Mouse (Mus musculus): ENCODE data around the gene Fam83f. TPM values are rescaled to one million over a fixed set of nuclear protein-coding genes. Genes with fewer than 3 reads are reported as not detected.

Gene Fam83f
- polyA plus RNA-seq, 1 experiment from 2014 or later, result 1.8 TPM

DNA sequence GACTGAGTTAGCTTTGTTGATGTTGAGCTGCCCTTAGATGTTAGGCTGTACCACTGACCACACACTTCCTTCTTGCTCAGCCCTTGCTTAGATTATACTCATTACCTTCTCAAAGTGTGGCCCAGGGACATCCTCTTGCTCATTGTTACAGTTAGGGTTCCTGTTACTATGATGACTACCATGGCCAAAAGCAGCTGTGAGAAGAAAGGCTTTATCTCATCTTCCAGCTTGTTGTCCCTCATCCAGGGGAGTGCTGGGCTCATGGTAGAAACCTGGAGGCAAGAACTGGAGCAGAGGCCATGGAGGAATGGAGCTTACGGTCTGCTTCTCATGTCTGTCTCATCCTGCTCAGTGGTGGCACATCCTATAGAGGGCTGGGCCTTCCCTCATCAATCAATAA, 68.3 kb downstream of the Fam83f start:
- Histone ChIP-seq H3K27me3 (ENCODE audit: insufficient read depth, low read length) (no peaks in the 10 kb centered on the region), H3K4me2 (ENCODE audit: low read depth, low read length) (no peak overlapping the region), H3K9me3 (ENCODE audit: low read length) (no peaks in the 10 kb centered on the region), H3K9ac (replicated peaks) (no peak overlapping the region), H3K4me1 (ENCODE audit: insufficient read depth) (peaks cover 43% of the 10 kb centered on the region), H3K4me3 (ENCODE audit: low read depth, low read length) (no peak overlapping the region), H3K27ac (ENCODE audit: low read depth) (peak overlapping the region; percentile 30; the same call in 1 of the 2 replicates), H3K36me3 (replicated peaks; ENCODE audit: insufficient read depth, low read length) (no peaks in the 10 kb centered on the region)
- ATAC-seq, result peak; percentile 28; the same call in 1 of the 2 replicates
- 81% methylated on average over 1 of the region's 1 CpGs for WGBS (ENCODE audit: insufficient replicate concordance)
- DNase-seq, result no peak
- TF ChIP-seq EP300 (IDR thresholded peaks at IDR 0.05; ENCODE audit: low read depth) (no peak), CTCF (IDR thresholded peaks at IDR 0.05; ENCODE audit: low read depth) (no peak)

DNA sequence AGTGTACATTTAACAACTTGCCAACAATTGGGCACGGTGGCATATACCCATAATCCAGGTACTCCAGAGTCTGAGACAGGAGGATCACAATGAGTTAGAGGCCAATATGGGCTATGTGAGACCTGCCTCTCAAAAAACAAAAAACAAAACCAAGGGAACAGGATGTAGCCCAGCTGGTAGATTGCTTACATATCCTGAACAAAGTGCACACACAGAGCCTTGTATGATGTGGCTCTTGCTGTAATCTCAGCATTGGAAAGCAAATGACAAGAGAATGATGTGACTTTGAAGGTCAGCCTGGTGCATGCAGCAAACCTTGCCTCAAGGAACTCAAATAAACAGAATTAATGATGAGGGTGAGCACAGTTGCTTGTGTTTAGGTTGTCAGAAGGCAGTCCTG, 70.2 kb downstream of the Fam83f start:
- WGBS (ENCODE audit: insufficient replicate concordance), result 73% methylated on average over 1 of the region's 1 CpGs
- Histone ChIP-seq H3K9me3 (ENCODE audit: low read length) (no peaks in the 10 kb centered on the region), H3K27me3 (ENCODE audit: insufficient read depth, low read length) (no peaks in the 10 kb centered on the region), H3K9ac (replicated peaks) (no peak overlapping the region), H3K4me2 (ENCODE audit: low read depth, low read length) (no peak overlapping the region), H3K4me1 (ENCODE audit: insufficient read depth) (peaks cover 51% of the 10 kb centered on the region), H3K36me3 (replicated peaks; ENCODE audit: insufficient read depth, low read length) (no peaks in the 10 kb centered on the region), H3K27ac (ENCODE audit: low read depth) (peak overlapping the region; percentile 39; the same call in 1 of the 2 replicates), H3K4me3 (ENCODE audit: low read depth, low read length) (no peak overlapping the region)
- DNase-seq (no peak), ATAC-seq (no peak)
- TF ChIP-seq EP300 (IDR thresholded peaks at IDR 0.05; ENCODE audit: low read depth) (no peak), CTCF (IDR thresholded peaks at IDR 0.05; ENCODE audit: low read depth) (no peak)

DNA sequence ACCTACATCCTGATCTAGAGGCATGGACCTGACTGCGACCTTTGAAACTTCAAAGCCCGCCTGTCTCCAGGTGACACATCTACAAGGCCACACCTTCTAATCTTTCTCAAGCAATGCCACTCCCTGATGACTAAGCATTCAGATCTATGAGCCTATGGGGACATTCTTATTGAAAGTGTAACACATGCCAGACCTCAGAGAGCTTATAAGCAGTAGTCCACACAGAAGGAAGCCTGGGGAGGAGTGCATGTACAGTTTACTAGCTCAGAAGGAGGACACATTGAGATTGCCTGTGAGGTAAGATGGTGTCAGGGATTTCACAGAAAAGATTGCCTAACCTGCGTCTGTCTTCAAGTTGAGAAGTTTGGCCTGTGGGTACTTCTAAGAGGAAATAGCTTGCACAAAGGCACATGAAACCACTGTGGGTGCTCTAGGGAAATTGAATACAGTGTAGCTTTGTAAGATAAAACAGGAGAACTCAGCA, 71.4 kb downstream of the Fam83f start:
- peaks cover 48% of the 10 kb centered on the region for H3K4me1 ChIP-seq (ENCODE audit: insufficient read depth)
- TF ChIP-seq CTCF (IDR thresholded peaks at IDR 0.05; ENCODE audit: low read depth), result no peak
- peak; percentile 80 for TF ChIP-seq EP300 (IDR thresholded peaks at IDR 0.05; ENCODE audit: low read depth)
- ATAC-seq, result peak; percentile 82
- 57% methylated on average over 3 of the region's 3 CpGs for WGBS (ENCODE audit: insufficient replicate concordance)
- H3K4me2 ChIP-seq (ENCODE audit: low read depth, low read length), result peak overlapping the region; percentile 48
- H3K9me3 ChIP-seq (ENCODE audit: low read length), result no peaks in the 10 kb centered on the region
- H3K4me3 ChIP-seq (ENCODE audit: low read depth, low read length), result peak overlapping the region; percentile 35
- H3K36me3 ChIP-seq (replicated peaks; ENCODE audit: insufficient read depth, low read length), result no peaks in the 10 kb centered on the region
- H3K27me3 ChIP-seq (ENCODE audit: insufficient read depth, low read length), result no peaks in the 10 kb centered on the region
- peak overlapping the region; percentile 72 for H3K27ac ChIP-seq (ENCODE audit: low read depth)
- DNase-seq, result peak; percentile 33
- no peak overlapping the region for H3K9ac ChIP-seq (replicated peaks)

DNA sequence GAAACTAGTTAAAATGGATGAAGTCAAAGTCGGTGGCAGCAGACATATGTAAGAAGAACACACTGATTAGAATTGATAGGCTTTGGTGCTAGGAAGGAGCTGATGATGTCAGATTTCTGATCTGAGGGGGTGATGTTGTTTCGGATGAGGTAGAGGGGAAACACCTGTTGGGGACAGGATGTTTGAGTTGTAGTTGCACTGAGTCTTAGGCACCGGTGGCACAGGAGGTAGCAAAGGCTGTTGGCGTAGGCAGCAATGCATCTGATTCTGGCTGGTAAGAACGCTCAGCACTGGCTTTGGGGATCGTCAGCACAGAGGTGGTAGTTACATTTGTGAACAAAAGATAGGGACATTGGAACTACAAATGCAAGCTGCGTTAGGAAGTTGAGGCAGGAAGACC, 72.0 kb downstream of the Fam83f start:
- peak overlapping the region; percentile 48 for H3K4me2 ChIP-seq (ENCODE audit: low read depth, low read length)
- WGBS (ENCODE audit: insufficient replicate concordance), result 58% methylated on average over 7 of the region's 7 CpGs
- ATAC-seq (no peak), DNase-seq (no peak)
- H3K4me1 ChIP-seq (ENCODE audit: insufficient read depth), result peaks cover 48% of the 10 kb centered on the region
- peak overlapping the region; percentile 72 for H3K27ac ChIP-seq (ENCODE audit: low read depth)
- 0 out of 2 replicates have a peak, but pooled peaks cover 4% of the 10 kb centered on the region for H3K36me3 ChIP-seq (replicated peaks; ENCODE audit: insufficient read depth, low read length)
- no peak for TF ChIP-seq CTCF (IDR thresholded peaks at IDR 0.05; ENCODE audit: low read depth)
- no peaks in the 10 kb centered on the region for H3K9me3 ChIP-seq (ENCODE audit: low read length)
- H3K4me3 ChIP-seq (ENCODE audit: low read depth, low read length), result peak overlapping the region; percentile 35
- H3K9ac ChIP-seq (replicated peaks), result peak overlapping the region; percentile 23; the same call in 1 of the 2 replicates
- no peaks in the 10 kb centered on the region for H3K27me3 ChIP-seq (ENCODE audit: insufficient read depth, low read length)

DNA sequence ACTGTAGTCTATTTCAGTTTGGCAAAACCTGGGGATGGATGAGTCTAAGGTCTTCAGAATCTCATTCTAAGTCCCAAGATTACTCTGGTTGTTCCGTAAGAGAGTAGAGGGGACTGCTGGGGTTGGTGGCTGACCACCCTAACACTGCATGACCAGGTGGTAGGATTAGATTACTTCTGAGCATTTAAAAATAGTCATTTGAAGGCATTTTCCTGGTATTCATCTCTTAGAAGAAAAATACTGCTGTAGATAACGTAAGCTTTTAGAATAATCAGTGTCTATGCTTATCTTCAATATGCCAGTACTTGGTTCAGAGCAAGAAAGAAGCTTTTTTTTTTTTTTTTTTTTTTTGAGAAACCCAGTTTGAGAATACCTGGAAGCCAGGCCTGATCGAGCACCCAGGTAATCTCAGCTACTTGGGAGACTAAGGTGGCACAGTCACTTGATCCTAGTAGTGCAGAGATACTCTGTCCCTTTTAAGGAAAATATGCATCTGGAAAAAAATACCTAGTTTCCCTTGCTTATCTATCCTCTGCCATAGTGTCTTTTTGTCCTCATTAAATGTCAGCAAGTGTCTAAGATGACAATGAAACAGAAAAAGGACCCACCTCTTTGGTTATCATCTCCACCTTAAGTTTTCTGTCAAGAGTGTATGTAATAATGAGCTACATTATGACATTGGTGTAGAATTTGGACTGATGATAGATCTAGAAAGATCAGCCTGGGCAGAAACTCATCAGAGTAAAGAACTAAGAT, 73.2 kb downstream of the Fam83f start:
- peak overlapping the region; percentile 35; the same call in 1 of the 2 replicates for H3K4me3 ChIP-seq (ENCODE audit: low read depth, low read length)
- ATAC-seq, result peak; percentile 36; the same call in 1 of the 2 replicates
- TF ChIP-seq EP300 (IDR thresholded peaks at IDR 0.05; ENCODE audit: low read depth), result peak; percentile 91
- no peak for TF ChIP-seq CTCF (IDR thresholded peaks at IDR 0.05; ENCODE audit: low read depth)
- WGBS (ENCODE audit: insufficient replicate concordance), result 58% methylated on average over 3 of the region's 3 CpGs
- no peaks in the 10 kb centered on the region for H3K27me3 ChIP-seq (ENCODE audit: insufficient read depth, low read length)
- peak overlapping the region; percentile 48 for H3K4me2 ChIP-seq (ENCODE audit: low read depth, low read length)
- H3K36me3 ChIP-seq (replicated peaks; ENCODE audit: insufficient read depth, low read length), result 0 out of 2 replicates have a peak, but pooled peaks cover 10% of the 10 kb centered on the region
- H3K27ac ChIP-seq (ENCODE audit: low read depth), result peak overlapping the region; percentile 72
- no peak for DNase-seq
- no peaks in the 10 kb centered on the region for H3K9me3 ChIP-seq (ENCODE audit: low read length)
- H3K9ac ChIP-seq (replicated peaks), result no peak overlapping the region
- peaks cover 47% of the 10 kb centered on the region for H3K4me1 ChIP-seq (ENCODE audit: insufficient read depth)

DNA sequence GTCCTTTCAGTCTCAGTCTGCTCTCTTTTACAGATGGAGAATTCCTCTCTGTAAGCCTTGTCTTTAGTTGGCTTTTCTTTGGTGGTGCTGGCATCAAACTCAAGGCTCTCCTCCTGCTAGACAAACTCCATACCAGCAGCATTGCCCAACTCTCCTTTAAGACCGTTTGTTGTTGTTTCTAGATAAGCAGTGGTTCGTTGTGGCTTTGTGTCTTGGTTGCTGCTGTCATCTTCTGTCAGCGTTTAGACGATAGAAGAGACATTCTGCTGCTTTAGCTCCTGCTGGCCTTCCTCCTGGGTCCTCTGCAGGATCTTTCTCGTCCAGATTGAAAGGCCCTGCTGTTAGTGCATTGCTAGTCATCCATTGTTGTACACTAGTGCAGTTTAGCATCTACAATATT, 77.3 kb downstream of the Fam83f start:
- WGBS (ENCODE audit: insufficient replicate concordance), result 33% methylated on average over 5 of the region's 5 CpGs
- Histone ChIP-seq H3K4me1 (ENCODE audit: insufficient read depth) (peaks cover 30% of the 10 kb centered on the region; the same call in 1 of the 2 replicates), H3K27ac (ENCODE audit: low read depth) (no peak overlapping the region), H3K9ac (replicated peaks) (no peak overlapping the region), H3K27me3 (ENCODE audit: insufficient read depth, low read length) (no peaks in the 10 kb centered on the region), H3K4me3 (ENCODE audit: low read depth, low read length) (no peak overlapping the region), H3K9me3 (ENCODE audit: low read length) (no peaks in the 10 kb centered on the region), H3K36me3 (replicated peaks; ENCODE audit: insufficient read depth, low read length) (0 out of 2 replicates have a peak, but pooled peaks cover 16% of the 10 kb centered on the region), H3K4me2 (ENCODE audit: low read depth, low read length) (0 out of 2 replicates have a peak overlapping the region, but pooled peaks have one; percentile 3)
- DNase-seq (no peak), ATAC-seq (peak; percentile 41)
- TF ChIP-seq EP300 (IDR thresholded peaks at IDR 0.05; ENCODE audit: low read depth) (peak; percentile 81), CTCF (IDR thresholded peaks at IDR 0.05; ENCODE audit: low read depth) (no peak)

Small RNA genes lying within 50 kb of the gene (microRNA-seq; reads per million reads assigned to microRNA genes)
- not detected for gene Mir6957

Other genes starting within 250 kb of the Fam83f start
- not detected in 2 replicates for gene Enthd1, start 106.7 kb upstream of the Fam83f start, polyA plus RNA-seq (2015; fragmentation: Nextera tagmentation; extraction: Ambion mirVana)
- gene Grap2, start 99.3 kb upstream of the Fam83f start, polyA plus RNA-seq (2015; fragmentation: Nextera tagmentation; extraction: Ambion mirVana), result 12.1 and 13.3 TPM in 2 replicates
- 6.3 and 9.6 TPM in 2 replicates for gene Tnrc6b, start 39.5 kb downstream of the Fam83f start, polyA plus RNA-seq (2015; fragmentation: Nextera tagmentation; extraction: Ambion mirVana)